In genomic region chr11:11108922-11109321, GRCm38 (mm10) we compare ENCODE assay signal across 26 mouse cellular contexts. TPM values are rescaled to one million over a fixed set of nuclear protein-coding genes. Genes with fewer than 3 reads are reported as not detected.
DNase-seq lines count a peak whose midpoint lies in the region; ATAC-seq and TF ChIP-seq lines count a peak whose summit lies in the region.
"Had no signal": no experiment of that assay in that cellular context is flagged by ENCODE, and none has a peak within 500 bp of the region (broad histone marks: within the 10 kb centered on the region; RNA-seq: fewer than 3 reads in every experiment).

No protein-coding gene starts in this region.

- DNase-seq in kidney, postnatal 4 days, result no peak
- DNase-seq in liver, adult 2 months (ENCODE audit: extremely low read depth, low read depth, low spot score), result peak; percentile 37
- DNase-seq in liver, result no peak
- no peak for DNase-seq in spleen, adult 18-20 months
- DNase-seq: adrenal gland, adult 2 months; adrenal gland, postnatal 14 days; cerebellum, adult 11 months; cerebellum, adult 2 months; cerebellum, adult 9-11 months; cerebellum, postnatal 25 days; forebrain, postnatal 0 days; gastrocnemius, adult 2 months; gastrocnemius, postnatal 14 days; heart, adult 11 months had no signal

- no peak for TF ChIP-seq CTCF in liver, adult 2 months (IDR thresholded peaks at IDR 0.05; ENCODE audit: low read depth, low read length)

- H3K27ac ChIP-seq in kidney, embryonic 14.5 days (ENCODE audit: low read depth, low read length), result no peak overlapping the region
- H3K27ac ChIP-seq in liver, adult 2 months (replicated peaks; ENCODE audit: insufficient read depth, low read depth, low read length), result no peak overlapping the region
- H3K27ac ChIP-seq in neural tube, embryonic 15.5 days (replicated peaks), result no peak overlapping the region
- H3K27ac ChIP-seq: embryonic facial prominence, embryonic 12.5 days; embryonic facial prominence, embryonic 15.5 days; gastrocnemius, adult 2 months; hindbrain, embryonic 13.5 days had no signal

- H3K79me2 ChIP-seq in liver, adult 2 months (ENCODE audit: control insufficient read depth, insufficient read depth, low read length), result no peaks in the 10 kb centered on the region

- peaks cover 3% of the 10 kb centered on the region; the same call in 1 of the 2 replicates for H3K4me1 ChIP-seq in kidney, embryonic 14.5 days (ENCODE audit: control insufficient read depth, insufficient read depth, low read length)
- H3K4me1 ChIP-seq in liver, adult 2 months (ENCODE audit: control insufficient read depth, insufficient read depth, low read length), result no peaks in the 10 kb centered on the region
- H3K4me1 ChIP-seq in neural tube, embryonic 15.5 days, result peaks cover 6% of the 10 kb centered on the region

- peaks cover 14% of the 10 kb centered on the region for H3K27me3 ChIP-seq in kidney, embryonic 14.5 days (ENCODE audit: control insufficient read depth, insufficient read depth, low read length)
- no peaks in the 10 kb centered on the region for H3K27me3 ChIP-seq in liver, adult 2 months (ENCODE audit: control insufficient read depth, insufficient read depth, low read length)
- H3K27me3 ChIP-seq in neural tube, embryonic 15.5 days (replicated peaks), result peaks cover 9% of the 10 kb centered on the region

- H3K4me2 ChIP-seq in kidney, embryonic 14.5 days (replicated peaks; ENCODE audit: low read depth, low read length), result no peak overlapping the region
- no peak overlapping the region for H3K4me2 ChIP-seq in neural tube, embryonic 15.5 days
- H3K4me2 ChIP-seq: embryonic facial prominence, embryonic 12.5 days; embryonic facial prominence, embryonic 15.5 days; heart, embryonic 11.5 days; hindbrain, embryonic 13.5 days had no signal

- H3K36me3 ChIP-seq in kidney, embryonic 14.5 days (ENCODE audit: control insufficient read depth, insufficient read depth, low read length), result no peaks in the 10 kb centered on the region
- no peaks in the 10 kb centered on the region for H3K36me3 ChIP-seq in liver, adult 2 months (ENCODE audit: control insufficient read depth, insufficient read depth, low read length)
- H3K36me3 ChIP-seq in neural tube, embryonic 15.5 days, result no peaks in the 10 kb centered on the region
- H3K36me3 ChIP-seq: embryonic facial prominence, embryonic 12.5 days; embryonic facial prominence, embryonic 15.5 days; hindbrain, embryonic 13.5 days had no signal

- H3K4me3 ChIP-seq in kidney, embryonic 14.5 days (ENCODE audit: low read length), result no peak overlapping the region
- H3K4me3 ChIP-seq in liver, adult 2 months (ENCODE audit: insufficient read depth, low read depth, low read length), result no peak overlapping the region
- no peak overlapping the region for H3K4me3 ChIP-seq in neural tube, embryonic 15.5 days (replicated peaks)
- H3K4me3 ChIP-seq: embryonic facial prominence, embryonic 12.5 days; embryonic facial prominence, embryonic 15.5 days; gastrocnemius, adult 2 months; hindbrain, embryonic 13.5 days had no signal

- WGBS in kidney, embryonic 14.5 days, result 56% methylated on average over 3 of the region's 3 CpGs
- WGBS in liver, adult 2 months, result 39% methylated on average over 3 of the region's 3 CpGs
- WGBS in neural tube, embryonic 15.5 days, result 45% methylated on average over 3 of the region's 3 CpGs

- peak; percentile 39; the same call in 1 of the 2 replicates for ATAC-seq in kidney, embryonic 14.5 days (ENCODE audit: low FRiP score, low TSS enrichment)
- peak; percentile 46 for ATAC-seq in neural tube, embryonic 15.5 days (ENCODE audit: low FRiP score)
- ATAC-seq: CD4-positive, CD25-positive, alpha-beta regulatory T cell, adult 4 months; forebrain, embryonic 14.5 days; forebrain, postnatal 0 days had no signal

- H3K9me3 ChIP-seq in kidney, embryonic 14.5 days (ENCODE audit: control insufficient read depth, low read length), result peaks cover 2% of the 10 kb centered on the region; the same call in 1 of the 2 replicates
- no peaks in the 10 kb centered on the region for H3K9me3 ChIP-seq in neural tube, embryonic 15.5 days (replicated peaks)
- H3K9me3 ChIP-seq: embryonic facial prominence, embryonic 12.5 days; embryonic facial prominence, embryonic 15.5 days; hindbrain, embryonic 13.5 days had no signal

- TF ChIP-seq POLR2A in liver, adult 2 months (IDR thresholded peaks at IDR 0.05; ENCODE audit: extremely low read depth, insufficient read depth, low read length), result no peak

- H3K9ac ChIP-seq in kidney, embryonic 14.5 days (ENCODE audit: low read depth, low read length), result no peak overlapping the region
- no peak overlapping the region for H3K9ac ChIP-seq in liver, adult 2 months (ENCODE audit: low read depth, low read length)
- H3K9ac ChIP-seq in neural tube, embryonic 15.5 days (replicated peaks), result no peak overlapping the region
- H3K9ac ChIP-seq: embryonic facial prominence, embryonic 12.5 days; embryonic facial prominence, embryonic 15.5 days; forebrain, postnatal 0 days; hindbrain, embryonic 13.5 days had no signal

RNA-seq across cellular contexts. Expression of gene Vwc2, which starts 5.1 kb away (rescaled TPM):
- polyA plus RNA-seq in kidney, embryonic 14.5 days (2014; fragmentation: Nextera tagmentation; extraction: Ambion mirVana), result 0.62 and 1.3 TPM in 2 replicates
- total RNA-seq in liver, adult 2 months (2014; rRNA removed), result 0.09 TPM in 1 of 2 replicates, not detected in the other
- polyA plus RNA-seq in liver, adult 2 months (2012; rRNA removed), result 0.09 TPM in 1 of 2 replicates, not detected in the other
- polyA plus RNA-seq in neural tube, embryonic 15.5 days (2015; fragmentation: Nextera tagmentation; extraction: Ambion mirVana), result 9.4 and 12.9 TPM in 2 replicates
- total RNA-seq: adrenal gland, postnatal 14 days; heart, adult 8-10 months; heart, postnatal 25 days; hematopoietic stem cell, adult 5-6 weeks; MEL had no signal
